Mouse (Mus musculus) lung, adult 2 months (tissue): ENCODE data around the gene Cped1.

Experiments used
- CTCF ChIP-seq: fragments of 200-500 bp; IDR thresholded peaks from 2 replicates; pipeline ENCODE4 v1.5.1; 2011; ENCODE audit warnings: mild to moderate bottlenecking, low read length, control low read depth; ENCODE audit not compliant: insufficient read depth
- POLR2A ChIP-seq: fragments of 200-500 bp; IDR thresholded peaks from 2 replicates; pipeline ENCODE4 v1.6.1; 2011; ENCODE audit warnings: low read depth, mild to moderate bottlenecking, control low read depth, low read length, borderline replicate concordance; ENCODE audit errors: extremely low read depth

GRCm38 (mm10) chr6:21981114-21981513 lies 4.6 kb upstream of the Cped1 start:
- TF ChIP-seq CTCF: no peak
- TF ChIP-seq POLR2A: no peak
